Mouse (Mus musculus): ENCODE measurements around the gene Ubl4b. TPM values are rescaled to one million over a fixed set of nuclear protein-coding genes. Genes with fewer than 3 reads are reported as not detected.

The Ubl4b gene
- total RNA-seq (2021), result under 1 TPM in 1 of 2 experiments, not detected in 1; 0.22 TPM
- long read RNA-seq, experiment 1, result 0 reads
- long read RNA-seq, experiment 2, result 0 reads

DNA sequence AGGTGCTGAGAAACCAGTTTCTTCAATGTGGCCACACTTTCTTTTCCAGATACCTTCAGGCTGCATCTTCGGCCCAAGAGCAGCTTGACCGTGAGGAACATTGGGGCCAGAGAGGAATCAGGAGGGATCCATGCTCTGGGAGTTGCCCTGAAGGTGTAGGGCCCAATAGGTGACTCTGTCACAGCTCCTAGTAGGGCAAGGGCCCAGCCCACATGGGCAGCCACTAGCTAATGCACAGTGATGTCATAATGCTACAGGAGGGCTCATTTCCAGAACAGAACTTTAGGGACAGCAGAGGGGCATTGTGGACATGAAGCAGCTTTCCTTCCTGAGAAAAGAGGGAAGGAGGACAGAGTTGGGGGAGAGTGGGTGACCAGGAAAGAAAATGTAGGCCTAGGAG, at the start of gene Ubl4b:
TSS of gene Ubl4b (minus strand) at position 232 of the 400 bp plus-strand sequence.
- no peak for DNase-seq (ENCODE audit: low spot score in 2 of 2)

DNA sequence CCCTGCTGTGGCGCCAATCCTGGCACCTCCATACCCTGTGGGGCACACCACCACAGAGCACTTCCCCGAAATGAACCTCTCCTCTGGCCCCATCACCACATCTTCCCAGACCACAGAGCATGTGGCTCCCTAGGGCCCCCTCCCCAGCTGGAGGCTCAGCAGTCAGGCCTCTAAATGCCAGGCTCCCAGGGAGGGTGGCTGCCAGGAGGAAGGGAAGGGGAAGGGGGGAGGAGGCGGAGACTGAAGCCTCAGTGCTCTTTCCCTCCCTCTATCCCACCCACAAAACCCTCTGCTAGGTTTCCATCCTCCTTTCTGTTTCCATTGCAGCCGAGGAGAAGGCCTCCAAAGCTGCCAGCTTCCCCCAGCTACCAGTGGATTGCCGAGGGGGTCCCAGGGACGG, 45.3 kb upstream of the Ubl4b start:
- no peak for DNase-seq (ENCODE audit: low spot score in 2 of 2)

DNA sequence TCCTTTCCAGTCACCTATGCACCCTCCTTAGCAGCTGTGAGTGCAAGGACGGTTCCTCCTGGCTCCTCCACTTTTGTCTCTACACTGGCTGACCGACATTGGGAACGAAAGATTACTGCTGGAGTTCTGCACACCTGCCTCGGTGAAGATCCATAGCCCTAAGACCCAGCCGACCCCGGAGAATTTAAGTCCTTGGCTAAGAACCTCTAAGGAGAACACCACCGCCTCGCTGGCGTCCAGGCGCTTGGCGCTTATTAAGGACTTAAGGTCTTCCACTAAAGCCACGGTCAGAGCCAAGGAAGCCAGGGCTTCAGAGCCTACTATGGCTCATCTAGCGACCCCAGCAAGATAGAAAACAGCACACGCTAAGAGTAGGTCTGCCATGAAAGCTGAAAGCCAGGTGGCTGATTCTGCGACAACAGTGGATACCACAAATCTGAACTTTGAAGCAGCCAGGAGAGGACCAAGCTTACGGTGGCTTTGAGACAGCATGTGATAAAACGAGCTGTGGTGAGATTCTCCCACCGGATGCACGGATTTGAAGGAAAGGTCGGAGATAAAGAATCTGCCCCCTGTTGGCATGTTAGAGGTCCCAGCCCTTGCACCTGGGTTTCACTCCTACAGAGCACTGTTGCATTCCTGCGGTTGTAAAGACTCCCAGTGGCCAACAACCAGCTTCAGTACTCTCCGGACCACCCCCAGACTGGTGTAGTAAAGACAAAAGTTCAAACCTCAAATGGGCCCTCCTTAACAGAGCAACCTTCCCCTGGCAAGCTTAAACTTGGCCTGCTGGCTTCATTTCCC, 42.9 kb upstream of the Ubl4b start:
- no peak for DNase-seq (ENCODE audit: low spot score in 2 of 2)

DNA sequence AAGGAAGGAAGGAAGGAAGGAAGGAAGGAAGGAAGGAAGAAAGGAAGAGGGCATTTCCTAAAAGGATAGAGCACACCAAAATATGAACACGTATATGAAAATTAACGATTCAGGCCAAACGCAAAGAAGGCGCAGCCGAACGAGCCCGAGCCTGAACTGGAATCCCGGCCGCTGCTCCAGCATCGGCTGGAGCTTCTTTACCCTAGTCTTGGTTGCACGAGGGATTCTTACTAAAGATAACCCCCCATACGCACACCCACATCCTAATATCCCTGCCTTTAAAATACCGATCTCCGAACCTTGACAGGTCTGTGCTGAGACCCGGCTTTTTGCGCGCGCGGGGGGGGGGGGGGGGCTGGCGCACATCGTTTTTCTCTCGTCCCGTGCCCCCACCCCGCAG, 42.3 kb upstream of the Ubl4b start:
- DNase-seq (ENCODE audit: low spot score in 2 of 2), result no peak

DNA sequence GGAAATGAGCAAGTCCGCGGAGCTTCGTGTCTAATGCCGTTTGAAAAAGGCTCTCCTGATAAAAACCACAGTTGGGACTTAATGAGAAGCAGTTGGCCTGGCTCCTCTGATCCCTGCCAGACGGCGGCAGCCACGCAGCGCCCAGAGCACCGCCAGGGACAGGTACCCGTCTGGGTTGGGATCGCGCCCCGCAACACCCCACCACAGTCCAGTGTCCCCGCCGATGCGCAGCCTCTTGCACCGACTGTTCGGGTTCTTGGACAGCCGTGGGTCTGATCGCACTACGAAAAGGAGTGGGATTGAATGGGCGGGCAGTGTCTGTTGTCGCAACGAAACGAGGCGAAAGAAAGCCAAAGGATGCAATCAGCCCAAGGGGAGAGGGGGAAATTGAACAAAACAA, 41.7 kb upstream of the Ubl4b start:
- no peak for DNase-seq (ENCODE audit: low spot score in 2 of 2)

DNA sequence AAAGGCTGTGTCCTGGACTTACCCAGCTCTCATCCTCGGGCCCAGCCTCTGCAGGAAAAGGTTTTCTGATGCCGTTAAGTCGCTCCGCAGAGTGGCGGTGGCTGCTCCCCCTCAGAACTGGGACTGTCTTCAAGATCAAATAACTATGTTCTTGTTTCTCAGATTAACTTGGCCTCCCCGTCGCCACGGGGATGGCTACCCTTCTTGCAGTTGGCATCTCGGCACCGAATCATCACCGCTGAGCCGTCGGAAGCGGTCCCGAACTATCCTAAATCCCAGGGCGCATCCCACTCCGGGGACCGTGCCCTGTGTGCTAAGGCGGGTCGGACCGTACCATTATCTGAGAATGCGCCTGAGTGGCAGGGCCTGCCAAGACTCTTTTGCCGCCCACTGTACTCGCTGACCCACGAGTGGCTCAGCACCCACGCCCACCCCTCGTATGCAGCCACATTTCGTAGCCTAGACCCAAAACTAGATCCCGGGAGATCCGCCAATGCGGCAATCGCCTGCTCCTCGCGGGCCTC, 41.1 kb upstream of the Ubl4b start:
- no peak for DNase-seq (ENCODE audit: low spot score in 2 of 2)

DNA sequence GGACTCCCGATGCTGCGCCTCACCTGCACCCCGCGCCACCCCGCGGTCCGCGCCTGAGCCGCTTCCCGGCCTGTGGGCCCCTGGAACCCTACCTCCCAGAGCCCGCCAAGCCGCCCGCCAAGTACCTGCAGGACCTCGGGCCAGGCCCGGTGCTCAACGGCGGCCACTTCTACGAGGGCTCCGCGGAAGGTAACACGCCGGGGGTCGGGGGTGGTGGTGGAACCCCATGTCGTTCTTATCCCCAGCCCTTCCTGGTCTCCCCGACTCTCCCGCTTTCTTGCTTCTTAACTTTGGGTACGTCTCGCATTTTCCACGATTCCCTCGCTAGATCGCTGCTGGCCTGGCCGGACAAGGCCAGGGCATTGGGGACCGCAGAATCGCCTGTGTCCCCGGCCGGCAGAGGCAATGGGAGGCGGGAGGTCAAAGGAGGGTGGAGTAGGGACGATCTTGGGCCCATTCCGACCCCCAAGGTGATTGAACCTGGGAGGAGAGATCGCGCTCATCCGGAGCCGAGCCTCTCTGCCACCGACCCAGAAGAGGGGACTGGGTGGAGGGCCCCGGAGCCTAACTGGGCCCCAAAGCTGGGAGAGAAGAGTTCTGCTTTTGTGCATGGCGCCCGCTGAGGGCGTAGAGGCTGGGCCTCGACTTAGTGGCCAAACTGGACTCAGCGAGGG, 40.5 kb upstream of the Ubl4b start:
- DNase-seq (ENCODE audit: low spot score in 2 of 2), result no peak

DNA sequence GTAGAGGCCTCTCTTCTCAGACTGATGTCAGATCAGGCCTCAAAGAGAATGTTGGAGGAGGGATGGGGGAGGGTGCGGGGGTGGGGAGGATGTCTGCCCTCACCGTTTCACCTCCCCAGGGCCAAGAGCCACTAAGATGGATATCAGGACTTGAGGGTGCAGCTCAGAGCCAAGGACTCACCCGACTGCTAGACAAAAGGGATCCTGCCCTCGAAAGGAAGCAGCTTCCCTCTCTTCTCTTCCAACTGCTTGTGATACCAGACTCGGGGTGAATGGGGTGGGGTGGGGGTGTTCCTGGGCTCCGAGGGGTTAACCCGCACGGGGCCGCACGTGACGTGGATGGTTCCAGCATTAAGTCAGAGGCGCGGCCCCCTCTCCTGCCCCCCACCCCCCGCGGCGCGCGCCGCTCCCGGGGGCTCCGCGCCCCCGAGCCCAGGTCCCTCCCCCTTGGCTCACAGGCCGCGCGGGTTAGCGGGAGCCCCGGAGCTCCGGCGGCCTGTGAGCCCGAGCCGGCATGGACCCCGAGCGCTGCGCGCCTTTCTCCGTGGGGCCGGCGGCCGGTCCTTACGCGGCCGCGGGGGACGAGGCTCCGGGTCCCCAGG, 39.9 kb upstream of the Ubl4b start, which contains the start of gene Alx3:
TSS of gene Alx3 (plus strand) at position 370 of the 602 bp plus-strand sequence.
- no peak for DNase-seq (ENCODE audit: low spot score in 2 of 2)

DNA sequence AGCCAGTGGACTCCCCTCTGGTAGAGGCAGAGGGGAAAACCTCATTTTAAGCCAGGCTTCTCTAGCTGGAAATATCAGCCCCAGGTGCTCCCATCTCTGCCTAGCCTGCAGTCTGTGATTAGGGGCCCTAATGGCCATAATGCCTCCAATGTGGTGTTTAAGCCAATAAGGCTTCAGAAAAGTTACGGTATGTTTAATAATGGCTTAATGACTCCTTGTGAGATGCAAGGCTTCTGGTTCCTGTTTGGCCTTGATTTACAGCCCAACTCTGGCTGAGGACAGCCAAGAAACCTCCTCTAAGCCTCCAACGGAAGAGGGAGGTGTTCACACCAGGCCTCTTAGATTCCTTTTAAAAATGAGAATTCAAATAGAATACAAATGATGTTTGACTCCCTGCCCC, 38.8 kb upstream of the Ubl4b start:
- DNase-seq (ENCODE audit: low spot score in 2 of 2), result no peak

DNA sequence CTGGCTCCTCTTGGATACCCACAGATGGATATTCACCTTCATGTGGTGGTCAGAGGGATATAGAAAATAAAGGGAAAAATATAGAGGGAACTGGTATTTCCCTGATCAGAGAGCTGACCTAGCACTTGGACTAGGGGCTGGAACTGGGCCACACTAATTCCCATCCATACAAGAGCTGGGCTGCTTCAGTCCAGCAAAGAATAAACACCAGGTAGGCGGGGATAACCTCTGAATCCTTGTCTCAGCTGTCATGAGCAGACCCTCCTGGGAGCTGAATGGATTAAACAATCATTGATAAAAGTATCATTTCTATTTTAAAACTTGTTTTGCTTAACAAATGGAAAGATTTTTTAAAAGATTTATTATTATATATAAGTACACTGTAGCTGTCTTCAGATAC, 36.7 kb upstream of the Ubl4b start:
- DNase-seq (ENCODE audit: low spot score in 2 of 2), result no peak

DNA sequence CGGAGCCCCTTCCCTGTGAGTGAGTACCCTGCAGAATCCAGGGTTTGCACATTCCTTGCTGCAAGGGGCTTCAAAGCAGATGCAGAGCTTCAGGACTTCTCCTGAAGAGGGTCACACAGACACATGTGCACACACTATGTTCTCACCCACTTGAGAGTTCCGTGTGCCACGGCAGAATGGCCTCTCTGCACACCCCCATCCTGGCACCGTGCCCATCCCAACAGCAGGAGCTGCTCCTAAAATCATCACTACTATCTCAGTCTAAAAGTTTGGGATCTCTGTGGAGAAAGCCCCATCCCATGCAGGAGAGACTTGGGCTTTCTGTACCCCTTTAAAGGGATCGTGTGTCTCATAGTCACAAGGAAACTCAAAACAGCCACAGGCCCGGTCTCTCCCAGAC, 31.6 kb upstream of the Ubl4b start:
- no peak for DNase-seq (ENCODE audit: low spot score in 2 of 2)

DNA sequence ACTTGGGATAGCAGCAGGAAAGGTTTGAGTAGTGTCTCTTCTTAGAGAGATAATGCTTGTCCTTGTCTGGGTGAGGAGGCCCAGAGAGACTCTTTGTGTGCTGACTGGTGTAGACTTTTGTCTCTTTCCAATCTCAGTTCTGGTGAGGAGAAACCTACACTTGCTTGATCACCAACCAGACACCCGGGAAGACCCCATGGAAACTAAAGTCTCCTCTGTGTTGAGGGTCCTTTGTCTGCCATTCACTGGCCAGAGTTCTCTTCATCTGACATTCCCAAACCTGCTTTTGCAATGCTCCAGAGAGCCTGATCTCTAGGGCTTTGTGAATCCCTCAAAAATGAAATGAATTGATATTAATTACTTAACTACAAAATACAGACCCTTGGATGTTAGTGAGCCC, 29.0 kb upstream of the Ubl4b start:
- DNase-seq (ENCODE audit: low spot score in 2 of 2), result no peak

DNA sequence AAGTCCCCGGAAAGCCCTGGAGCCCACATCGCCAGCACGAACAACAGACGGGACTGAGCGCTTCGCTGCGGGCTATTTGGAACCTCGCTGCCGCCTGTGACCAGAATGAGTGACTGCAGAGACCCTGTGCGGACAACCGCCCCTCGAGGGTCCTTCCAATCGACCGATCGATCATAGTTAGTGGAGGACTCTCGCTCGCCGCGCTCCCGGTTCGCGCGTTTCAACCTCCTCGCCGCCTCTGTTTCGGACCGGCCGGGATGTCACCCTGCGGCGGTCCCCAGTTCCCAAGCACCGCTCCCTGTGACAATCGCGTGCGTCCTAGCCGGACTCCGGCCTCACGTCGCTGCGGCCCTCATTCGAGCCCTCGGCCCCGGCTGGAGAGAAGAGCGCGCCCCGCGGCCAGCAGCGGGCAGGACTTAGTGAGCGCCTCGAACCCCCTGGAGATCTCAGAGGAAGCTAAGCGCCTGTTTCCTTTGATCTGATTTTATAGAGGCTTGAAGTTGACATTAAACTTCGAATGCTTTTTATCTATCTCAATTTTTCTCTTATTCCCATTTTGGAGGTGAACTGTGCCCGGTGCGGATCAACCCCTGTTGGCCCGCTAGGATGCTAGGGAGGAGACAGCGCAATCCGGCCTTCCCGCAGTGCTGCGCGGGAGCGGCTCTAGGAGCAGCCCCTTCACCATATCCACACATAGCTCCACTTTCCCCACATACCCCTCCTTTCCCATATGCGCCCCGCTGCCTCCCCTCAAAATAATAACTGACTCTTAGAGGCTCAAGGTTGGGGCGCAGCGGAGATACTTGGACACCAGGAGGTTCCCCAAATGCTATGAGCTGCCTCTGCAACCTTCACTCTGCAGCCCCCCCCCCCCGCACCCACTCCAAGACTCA, 28.2 kb upstream of the Ubl4b start:
- no peak for DNase-seq (ENCODE audit: low spot score in 2 of 2)

DNA sequence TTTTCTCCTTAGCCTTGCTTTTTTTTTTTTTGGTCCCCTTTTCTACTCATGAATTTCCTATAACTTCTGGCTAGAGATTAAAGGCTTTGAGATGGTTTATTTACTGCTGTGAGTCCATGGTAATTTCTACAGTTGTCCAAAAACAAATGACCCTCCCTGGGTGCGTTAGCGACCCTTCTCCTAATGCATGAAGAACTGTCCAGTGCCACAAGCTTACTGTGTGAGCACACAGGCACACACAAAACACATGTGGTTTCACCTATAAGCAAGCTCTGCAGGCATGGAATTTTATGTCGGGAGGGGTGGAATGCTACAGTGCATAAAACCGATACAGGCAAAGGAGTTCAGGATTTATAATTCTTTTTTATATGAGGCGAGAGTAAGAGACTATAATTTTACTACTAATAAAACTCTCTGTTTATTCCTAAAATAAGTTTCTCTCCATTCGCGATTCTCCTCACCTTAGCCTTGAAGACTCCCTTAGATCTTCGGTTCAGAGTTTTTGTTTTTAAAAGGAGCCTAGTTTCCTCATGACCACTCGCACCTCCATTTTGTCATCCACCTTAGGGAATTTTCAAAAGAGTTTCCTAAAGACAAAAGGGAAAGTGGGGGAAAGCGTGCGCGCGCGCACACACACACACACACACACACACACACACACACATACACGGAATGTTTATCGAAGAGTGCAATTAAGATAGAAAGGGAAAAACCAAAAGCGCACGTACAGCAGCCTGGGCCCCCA, 27.4 kb upstream of the Ubl4b start:
- DNase-seq (ENCODE audit: low spot score in 2 of 2), result no peak

DNA sequence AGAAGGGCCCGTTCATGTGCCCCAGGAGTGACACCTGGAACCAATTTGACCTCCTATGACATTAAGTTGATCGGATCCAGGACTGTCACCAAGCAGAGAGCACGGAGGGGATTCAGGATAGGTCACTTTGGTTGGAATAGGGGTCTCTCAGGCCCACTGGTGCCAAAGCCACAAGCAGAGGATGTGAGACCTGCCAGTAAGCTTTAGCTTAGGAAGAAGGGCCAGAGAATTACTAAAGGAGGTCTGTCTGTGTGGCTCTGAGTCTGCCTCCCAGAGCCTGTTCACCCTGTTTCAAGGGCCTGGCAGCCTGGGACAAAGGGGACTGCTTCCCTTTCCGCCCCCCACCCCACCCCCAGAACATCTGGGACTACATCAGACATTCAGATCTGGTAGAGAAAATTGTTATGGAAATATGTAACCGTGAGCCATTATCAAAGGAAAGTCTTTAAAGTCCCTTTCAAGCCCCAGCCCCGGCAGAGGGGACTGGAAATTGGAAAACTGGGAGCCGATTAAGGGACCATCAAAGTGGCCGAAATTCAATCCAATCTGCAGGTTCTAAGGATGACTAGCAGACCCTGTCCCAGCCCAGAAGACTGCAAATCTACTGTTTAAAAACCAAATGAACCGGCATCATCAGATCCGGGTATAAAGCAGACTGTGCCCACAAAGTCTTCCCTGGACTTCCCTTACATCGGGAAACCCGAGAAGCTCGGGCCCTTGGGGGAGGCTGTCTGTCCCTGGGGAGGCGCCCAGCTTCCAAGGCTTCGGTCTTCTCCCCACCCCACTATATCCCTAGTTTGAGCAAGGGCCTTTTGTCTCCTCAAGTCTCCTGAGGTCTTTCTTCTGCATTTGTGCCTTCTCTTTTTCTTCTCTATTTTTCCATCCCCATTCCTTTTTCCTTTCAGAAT, 26.5 kb upstream of the Ubl4b start:
- no peak for DNase-seq (ENCODE audit: low spot score in 2 of 2)

DNA sequence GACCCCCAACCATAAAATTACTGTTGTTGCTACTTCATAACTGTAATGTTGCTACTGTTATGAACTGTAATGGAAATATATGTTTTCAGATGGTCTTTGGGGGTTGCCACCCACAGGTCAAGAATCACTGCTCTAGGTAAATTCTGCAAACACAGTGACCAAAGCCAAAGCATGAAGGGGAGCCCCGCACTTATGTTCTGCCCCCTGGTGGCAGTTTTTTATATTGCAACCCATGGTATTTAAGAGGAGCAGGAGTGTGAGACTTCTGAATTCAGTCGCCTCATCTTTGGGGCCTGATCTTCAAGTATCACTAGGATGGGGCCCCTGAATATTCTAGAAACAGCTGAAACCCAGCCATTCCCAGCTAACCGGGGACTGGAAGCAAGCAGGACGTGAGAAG, 24.6 kb upstream of the Ubl4b start:
- DNase-seq (ENCODE audit: low spot score in 2 of 2), result peak in 1 of 2 experiments; percentile 26

DNA sequence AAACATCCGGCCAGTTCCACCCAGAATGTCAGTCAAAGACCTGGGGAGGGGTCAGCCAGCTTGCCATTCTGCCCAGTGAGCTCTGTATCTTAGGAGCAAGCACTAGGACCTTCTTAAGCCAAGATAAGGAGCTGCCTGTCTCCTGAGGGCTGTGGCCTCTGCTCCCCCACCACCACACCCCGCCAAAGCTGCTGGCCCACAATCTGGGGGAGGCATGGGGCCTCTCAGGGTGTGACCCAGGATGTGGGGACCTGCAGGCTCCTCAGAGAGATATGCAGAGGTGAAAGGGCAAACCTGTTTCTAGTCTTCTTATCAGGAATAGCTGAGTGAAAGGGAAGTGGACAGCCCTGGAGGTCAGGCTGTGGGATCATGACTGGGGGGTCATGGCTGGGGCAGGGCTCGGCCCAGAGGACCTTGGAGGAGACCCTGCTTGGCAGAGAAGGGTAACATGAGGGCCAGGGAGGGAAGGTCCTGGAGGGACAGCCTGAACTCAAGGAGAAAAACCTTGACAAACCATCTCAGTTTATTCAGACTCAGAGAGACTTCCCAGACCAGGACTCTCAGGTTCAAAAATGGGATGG, 23.0 kb upstream of the Ubl4b start:
- no peak for DNase-seq (ENCODE audit: low spot score in 2 of 2)

DNA sequence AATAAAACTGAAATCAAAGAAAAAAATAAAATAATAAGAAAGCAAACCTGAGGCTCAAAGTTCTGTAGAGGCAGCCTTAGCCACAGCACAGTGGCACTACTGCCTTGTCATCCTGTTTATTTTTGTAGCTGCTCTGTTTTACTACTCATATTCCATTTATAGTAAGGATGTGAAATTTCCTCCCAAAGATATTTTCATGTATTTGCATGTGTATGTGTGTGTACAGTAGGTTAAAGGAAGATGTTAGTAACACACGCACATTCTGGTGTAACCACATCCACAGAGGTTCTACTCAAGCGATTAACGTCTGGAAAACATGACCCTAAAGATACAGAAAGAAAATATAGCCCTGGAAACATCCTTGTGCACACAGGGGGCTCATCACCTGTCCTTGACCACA, 21.9 kb upstream of the Ubl4b start:
- no peak for DNase-seq (ENCODE audit: low spot score in 2 of 2)

DNA sequence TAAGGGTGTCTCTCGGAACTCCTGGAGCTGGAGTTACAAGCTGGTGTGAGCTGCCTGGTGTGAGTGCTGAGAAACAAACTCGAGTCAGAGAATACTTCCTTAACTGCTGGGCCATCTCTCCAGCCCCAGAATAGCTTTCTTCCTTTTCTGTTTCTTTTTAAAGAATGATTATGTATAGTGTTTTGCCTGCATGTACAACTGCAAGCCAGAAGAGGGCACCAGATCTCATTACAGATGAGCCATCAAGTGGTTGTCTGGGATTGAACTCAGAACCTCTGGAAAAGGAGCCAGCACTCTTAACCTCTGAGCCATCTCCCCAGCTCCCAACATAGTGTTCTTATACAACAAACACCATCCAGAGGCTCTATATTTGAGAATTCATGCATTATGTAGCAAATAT, 16.3 kb upstream of the Ubl4b start:
- no peak for DNase-seq (ENCODE audit: low spot score in 2 of 2)

Measured in adrenal gland, postnatal 4 days (tissue).